Comparison of ENCODE assay signal across 13 mouse cellular contexts in the genomic region with DNA sequence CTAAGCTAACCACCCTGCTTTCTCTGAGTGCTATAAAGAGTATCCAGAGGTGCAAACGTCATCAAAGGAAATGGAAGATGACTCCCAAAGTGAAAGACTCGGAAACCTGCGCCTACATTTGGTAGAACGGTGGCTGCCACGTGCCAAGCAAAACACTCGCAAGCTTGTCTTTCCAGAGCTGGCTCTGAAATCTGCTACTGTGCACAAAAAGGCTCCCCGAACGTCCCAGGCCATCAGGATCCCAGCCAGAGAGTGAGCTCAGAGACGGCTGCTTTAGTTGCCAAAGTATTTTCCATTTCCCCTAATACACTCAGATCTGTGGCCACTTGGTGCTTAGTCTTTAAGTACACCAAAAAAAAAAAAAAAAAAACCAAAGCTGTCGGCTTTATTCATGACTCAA. TPM values are rescaled to one million over a fixed set of nuclear protein-coding genes. Genes with fewer than 3 reads are reported as not detected.
DNase-seq lines count a peak whose midpoint lies in the region; ATAC-seq and TF ChIP-seq lines count a peak whose summit lies in the region.
"Had no signal": no experiment of that assay in that cellular context is flagged by ENCODE, and none has a peak within 500 bp of the region (broad histone marks: within the 10 kb centered on the region; RNA-seq: fewer than 3 reads in every experiment).

No protein-coding gene starts in this region.

- ATAC-seq in limb, embryonic 13.5 days (ENCODE audit: low FRiP score, low read depth) = peak; percentile 25; the same call in 1 of the 2 replicates
- ATAC-seq: midbrain, embryonic 13.5 days; Patski had no signal

- no peaks in the 10 kb centered on the region for H3K27me3 ChIP-seq in cerebellum, adult 2 months (ENCODE audit: control insufficient read depth, insufficient read depth, low read length)
- no peaks in the 10 kb centered on the region for H3K27me3 ChIP-seq in kidney, adult 2 months (replicated peaks; ENCODE audit: control insufficient read depth, insufficient read depth, low read length)
- H3K27me3 ChIP-seq in limb, embryonic 13.5 days = no peaks in the 10 kb centered on the region
- H3K27me3 ChIP-seq: embryonic facial prominence, embryonic 13.5 days; hindbrain, embryonic 13.5 days; midbrain, embryonic 13.5 days; Patski had no signal

- peak; percentile 47 to 66 for DNase-seq in cerebellum, adult 2 months
- no peak for DNase-seq in cerebellum, adult 11 months
- peak; percentile 38 for DNase-seq in kidney, adult 2 months
- DNase-seq in kidney, postnatal 4 days = no peak
- DNase-seq in gastrocnemius, postnatal 14 days = peak; percentile 76
- DNase-seq in ovary, postnatal 36 days (ENCODE audit: low spot score) = no peak
- DNase-seq in thymus, postnatal 25 days = no peak

- no peaks in the 10 kb centered on the region for H3K36me3 ChIP-seq in kidney, adult 2 months (ENCODE audit: control insufficient read depth, insufficient read depth, low read length)
- no peaks in the 10 kb centered on the region for H3K36me3 ChIP-seq in limb, embryonic 13.5 days
- H3K36me3 ChIP-seq: embryonic facial prominence, embryonic 13.5 days; hindbrain, embryonic 13.5 days; midbrain, embryonic 13.5 days had no signal

- TF ChIP-seq CTCF in cerebellum, adult 2 months (IDR thresholded peaks at IDR 0.05; ENCODE audit: borderline replicate concordance, insufficient read depth, low read depth, low read length) = no peak
- no peak for TF ChIP-seq CTCF in kidney, adult 2 months (conservative IDR thresholded peaks at IDR 0.05; ENCODE audit: insufficient read depth, insufficient read length, low read depth, low read length)

- H3K4me2 ChIP-seq in limb, embryonic 13.5 days (replicated peaks) = 0 out of 2 replicates have a peak overlapping the region, but pooled peaks have one; percentile 11
- H3K4me2 ChIP-seq: embryonic facial prominence, embryonic 13.5 days; hindbrain, embryonic 13.5 days; midbrain, embryonic 13.5 days had no signal

- intact Hi-C loops in gastrocnemius, postnatal 14 days (cut with DNase I; ENCODE audit: low total_unique reads) = no loop called here

- WGBS in cerebellum, adult 2 months = 16% methylated on average over 10 of the region's 10 CpGs
- 71% methylated on average over 10 of the region's 10 CpGs for WGBS in kidney, adult 2 months
- 47% methylated on average over 10 of the region's 10 CpGs for WGBS in limb, embryonic 13.5 days

- H3K4me1 ChIP-seq in cerebellum, adult 2 months (ENCODE audit: control insufficient read depth, insufficient read depth, low read length) = peaks cover 28% of the 10 kb centered on the region
- H3K4me1 ChIP-seq in kidney, adult 2 months (ENCODE audit: control insufficient read depth, insufficient read depth, low read length) = peaks cover 30% of the 10 kb centered on the region
- H3K4me1 ChIP-seq in limb, embryonic 13.5 days = peaks cover 53% of the 10 kb centered on the region

- H3K9me3 ChIP-seq in limb, embryonic 13.5 days = no peaks in the 10 kb centered on the region
- H3K9me3 ChIP-seq: embryonic facial prominence, embryonic 13.5 days; hindbrain, embryonic 13.5 days; midbrain, embryonic 13.5 days had no signal

- no peak for TF ChIP-seq POLR2A in cerebellum, adult 2 months (IDR thresholded peaks at IDR 0.05; ENCODE audit: borderline replicate concordance, insufficient read depth, low read length)
- no peak for TF ChIP-seq POLR2A in kidney, adult 2 months (IDR thresholded peaks at IDR 0.05; ENCODE audit: low read depth, low read length)

- H3K4me3 ChIP-seq in cerebellum, adult 2 months (replicated peaks; ENCODE audit: insufficient read depth, low read depth, low read length) = no peak overlapping the region
- H3K4me3 ChIP-seq in kidney, adult 2 months (ENCODE audit: insufficient read depth, low read depth, low read length) = no peak overlapping the region
- H3K4me3 ChIP-seq in limb, embryonic 13.5 days = no peak overlapping the region
- H3K4me3 ChIP-seq: embryonic facial prominence, embryonic 13.5 days; hindbrain, embryonic 13.5 days; midbrain, embryonic 13.5 days had no signal

- H3K27ac ChIP-seq in cerebellum, adult 2 months (ENCODE audit: insufficient read depth, low read length) = no peak overlapping the region
- no peak overlapping the region for H3K27ac ChIP-seq in kidney, adult 2 months (ENCODE audit: insufficient read depth, low read depth, low read length)
- H3K27ac ChIP-seq in limb, embryonic 13.5 days = peak overlapping the region; percentile 48; the same call in 1 of the 2 replicates
- H3K27ac ChIP-seq: embryonic facial prominence, embryonic 13.5 days; hindbrain, embryonic 13.5 days; liver, embryonic 14.5 days; midbrain, embryonic 13.5 days had no signal

- no peak overlapping the region for H3K9ac ChIP-seq in limb, embryonic 13.5 days
- H3K9ac ChIP-seq: embryonic facial prominence, embryonic 13.5 days; hindbrain, embryonic 13.5 days; liver, embryonic 14.5 days; midbrain, embryonic 13.5 days had no signal

RNA-seq across cellular contexts. Expression of gene Angptl2, which starts 31.2 kb away (rescaled TPM):
- polyA plus RNA-seq in cerebellum, adult 2 months (2012; rRNA removed) = 6.4 and 7.4 TPM in 2 replicates
- 90.1 and 93.0 TPM in 2 replicates for polyA plus RNA-seq in kidney, adult 2 months (2012; rRNA removed)
- 100 to 1,000 TPM; 121 to 163 TPM for total RNA-seq in gastrocnemius, postnatal 14 days (2021)
- 69.7 and 76.0 TPM in 2 replicates for polyA plus RNA-seq in limb, embryonic 13.5 days (2015; fragmentation: Nextera tagmentation; extraction: Ambion mirVana)

RNA-seq across cellular contexts. Expression of gene Garnl3, which starts 53.2 kb away (rescaled TPM):
- 120 and 133 TPM in 2 replicates for polyA plus RNA-seq in cerebellum, adult 2 months (2012; rRNA removed)
- polyA plus RNA-seq in kidney, adult 2 months (2012; rRNA removed) = 1.1 and 1.2 TPM in 2 replicates
- 1 to 10 TPM; 2.0 to 2.3 TPM for total RNA-seq in gastrocnemius, postnatal 14 days (2021)
- 13.4 and 13.8 TPM in 2 replicates for polyA plus RNA-seq in limb, embryonic 13.5 days (2015; fragmentation: Nextera tagmentation; extraction: Ambion mirVana)

Comparison
In these comparisons a context has a peak if more than half of its experiments do, and no peak if none do; other contexts are left out.
1. DNase-seq: peak in cerebellum, adult 2 months (2 of 2), kidney, adult 2 months (single experiment) and gastrocnemius, postnatal 14 days (single experiment); none in cerebellum, adult 11 months (single experiment), kidney, postnatal 4 days (0 of 2), ovary, postnatal 36 days (single experiment) and thymus, postnatal 25 days (single experiment).